Mouse (Mus musculus) left cerebral cortex, postnatal 14 days (tissue): ENCODE measurements at regions not wholly inside any gene's neighbourhood (a gene's known extent, or its start where the extent isn't known, plus 50 kb on each side); places are given as distances from the start of the nearest gene placed in this dataset.

ENCODE experiments used
- DNase-seq, 2 experiments: peaks; one replicate each; pipeline ENCODE4 v3.0.0; 2021 to 2022; ENCODE audit warnings: low spot score in 2 of 2, mixed read lengths in 1 of 2
- intact Hi-C: fragments of 180-260 bp; cut with DNase I; formaldehyde crosslinking; loops from one replicate; pipeline ENCODE4 v1.15.1; 2025

- intact Hi-C loops: no loop called here
- no peak for DNase-seq
Measured at GRCm38 (mm10) chr6:94413987-94414360, 86.2 kb upstream of the Slc25a26 start.

GRCm38 (mm10) chr6:94413297-94413986 is 86.7 kb upstream of the Slc25a26 start:
- intact Hi-C loops: no loop called here
- DNase-seq: peak; percentile 52 to 63

- DNase-seq: no peak
- intact Hi-C loops: no loop called here
Measured at GRCm38 (mm10) chr6:94412341-94412740, 87.8 kb upstream of the Slc25a26 start.

- peak in 1 of 2 experiments; percentile 13 for DNase-seq
- intact Hi-C loops: no loop called here
Measured at GRCm38 (mm10) chr6:94410480-94410879, 89.7 kb upstream of the Slc25a26 start.

- DNase-seq: no peak
- intact Hi-C loops: no loop called here
Measured at GRCm38 (mm10) chr6:94408996-94409395, 91.1 kb upstream of the Slc25a26 start.

- intact Hi-C loops: no loop called here
- DNase-seq: no peak
Measured at GRCm38 (mm10) chr6:94407751-94408150, 92.4 kb upstream of the Slc25a26 start.

- peak; percentile 17 to 21 for DNase-seq
- intact Hi-C loops: no loop called here
Measured at GRCm38 (mm10) chr6:94405371-94406076, 94.6 kb upstream of the Slc25a26 start.

GRCm38 (mm10) chr6:94401617-94402481 is 98.3 kb upstream of the Slc25a26 start:
- no peak for DNase-seq
- intact Hi-C loops: loop anchor here (2.0 kb wide), 1 partner anchor 321 kb away; no protein-coding TSS in a partner anchor

- intact Hi-C loops: loop anchor here (2.0 kb wide), 1 partner anchor 320 kb away; no protein-coding TSS in a partner anchor
- peak; percentile 51 to 54 for DNase-seq
Measured at GRCm38 (mm10) chr6:94401061-94401591, 99.0 kb upstream of the Slc25a26 start.

- peak; percentile 8 to 9 for DNase-seq
- intact Hi-C loops: loop anchor here (2.0 kb wide), 1 partner anchor 320 kb away; no protein-coding TSS in a partner anchor
Measured at GRCm38 (mm10) chr6:94400471-94401051, 99.6 kb upstream of the Slc25a26 start.

GRCm38 (mm10) chr6:94391134-94391533 is 107.4 kb upstream of the Magi1 start:
- intact Hi-C loops: no loop called here
- no peak for DNase-seq

GRCm38 (mm10) chr6:94390403-94390802 is 106.7 kb upstream of the Magi1 start:
- intact Hi-C loops: no loop called here
- no peak for DNase-seq

GRCm38 (mm10) chr6:94389716-94390115 is 106.0 kb upstream of the Magi1 start:
- intact Hi-C loops: no loop called here
- no peak for DNase-seq

GRCm38 (mm10) chr6:94387648-94388047 is 103.9 kb upstream of the Magi1 start:
- intact Hi-C loops: no loop called here
- no peak for DNase-seq

- DNase-seq: no peak
- intact Hi-C loops: no loop called here
Measured at GRCm38 (mm10) chr6:94385531-94385930, 101.8 kb upstream of the Magi1 start.

- DNase-seq: no peak
- intact Hi-C loops: no loop called here
Measured at GRCm38 (mm10) chr6:94369991-94370390, 86.3 kb upstream of the Magi1 start.

GRCm38 (mm10) chr6:94363951-94364350 is 80.2 kb upstream of the Magi1 start:
- intact Hi-C loops: no loop called here
- peak; percentile 4 to 24 for DNase-seq

GRCm38 (mm10) chr6:94362626-94363025 is 78.9 kb upstream of the Magi1 start:
- intact Hi-C loops: no loop called here
- no peak for DNase-seq

- intact Hi-C loops: no loop called here
- no peak for DNase-seq
Measured at GRCm38 (mm10) chr6:94357568-94357967, 73.9 kb upstream of the Magi1 start.
